Mouse (Mus musculus): ENCODE measurements around the gene Tead3.

DNA sequence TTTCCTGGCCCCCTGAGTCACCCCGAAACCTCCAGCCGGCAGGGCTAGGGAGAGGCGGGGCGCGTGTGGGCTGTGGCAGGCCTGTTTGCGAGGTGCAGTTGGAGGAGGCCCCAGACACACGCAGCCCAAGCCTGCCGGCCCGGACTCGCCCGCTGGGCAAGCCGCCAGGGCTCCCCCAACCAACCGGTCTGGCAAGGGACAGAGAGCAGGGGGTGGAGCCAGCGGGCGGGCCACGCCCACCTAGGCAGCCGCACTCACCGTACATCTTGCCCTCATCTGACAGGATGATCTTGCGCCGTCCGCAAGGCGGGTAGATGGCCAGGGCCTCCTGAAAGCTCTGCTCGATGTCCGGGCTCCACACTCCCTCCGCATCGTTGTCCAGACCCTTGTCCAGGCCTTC, 9.5 kb downstream of the Tead3 start:
- TF ChIP-seq SMC3 (IDR thresholded peaks at IDR 0.05; ENCODE audit: low read depth, low read length) (no peak), PAX5 (IDR thresholded peaks at IDR 0.05; ENCODE audit: low read length) (no peak), CTCF (conservative IDR thresholded peaks at IDR 0.05 in 1 of 2, IDR thresholded peaks at IDR 0.05 in 1 of 2; ENCODE audit: low read depth in 2 of 2, low read length in 2 of 2) (no peak), CHD2 (IDR thresholded peaks at IDR 0.05; ENCODE audit: low read length) (no peak), EP300 (IDR thresholded peaks at IDR 0.05; ENCODE audit: low read length) (no peak), USF1 (IDR thresholded peaks at IDR 0.05; ENCODE audit: low read depth, low read length) (no peak), CHD1 (IDR thresholded peaks at IDR 0.05; ENCODE audit: low read depth, low read length) (no peak), NELFE (IDR thresholded peaks at IDR 0.05; ENCODE audit: low read depth, low read length) (no peak)
